Mouse (Mus musculus): ENCODE results near the gene Jam3.
A peak's percentile ranks its signal among the peaks of the same experiment; 100 is the strongest.
"Not testable (repeated sequence)": the region's sequence is repeated elsewhere in the genome, so short reads cannot be mapped to it uniquely, and the experiment has no call there.

Gene Jam3

GRCm38 (mm10) chr9:27170726-27171125, 15.5 kb upstream of the Jam3 start:
- no peak for DNase-seq (ENCODE audit: low read depth, low spot score)

DNA sequence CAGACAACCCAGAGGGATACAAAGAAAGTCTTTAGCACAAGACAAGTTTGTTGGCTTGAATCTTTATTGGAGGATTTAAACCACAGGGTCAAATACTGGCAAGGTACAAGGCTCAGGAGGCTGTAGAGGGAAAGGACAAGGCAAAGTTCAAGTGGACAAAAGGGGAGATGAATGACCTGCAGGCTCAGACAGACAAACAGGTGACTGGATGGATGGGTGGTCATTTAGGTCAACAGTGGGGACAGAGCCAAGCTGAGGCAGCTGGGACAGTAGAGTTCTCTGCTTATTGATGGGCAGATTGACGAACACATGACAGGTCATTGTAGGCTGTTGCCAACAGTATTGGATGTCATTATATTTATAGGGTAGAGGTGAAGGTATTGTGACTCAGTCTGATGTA, 11.8 kb upstream of the Jam3 start:
- no peak for DNase-seq (ENCODE audit: low read depth, low spot score)

DNA sequence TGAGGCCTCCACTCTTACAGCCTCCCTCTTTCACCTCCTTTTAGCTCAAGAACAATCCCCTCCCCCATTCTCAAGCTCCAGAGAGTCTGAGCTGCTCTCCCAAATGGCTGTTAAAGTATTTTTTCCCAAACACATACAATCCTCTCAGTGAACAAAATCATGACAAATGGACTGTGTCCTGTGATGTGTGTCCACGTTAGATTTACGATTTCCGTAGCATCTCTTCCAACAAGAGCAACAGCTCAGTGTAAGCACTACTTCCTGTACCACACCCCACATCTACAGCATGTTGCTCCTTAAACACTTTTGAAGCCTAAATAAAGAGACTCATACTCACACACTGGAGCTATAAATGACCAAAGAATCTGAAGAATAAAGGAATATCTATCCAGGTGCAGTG, 10.4 kb upstream of the Jam3 start:
- DNase-seq (ENCODE audit: low read depth, low spot score): no peak

GRCm38 (mm10) chr9:27164957-27165356, 9.7 kb upstream of the Jam3 start:
- no peak for DNase-seq (ENCODE audit: low read depth, low spot score)

DNA sequence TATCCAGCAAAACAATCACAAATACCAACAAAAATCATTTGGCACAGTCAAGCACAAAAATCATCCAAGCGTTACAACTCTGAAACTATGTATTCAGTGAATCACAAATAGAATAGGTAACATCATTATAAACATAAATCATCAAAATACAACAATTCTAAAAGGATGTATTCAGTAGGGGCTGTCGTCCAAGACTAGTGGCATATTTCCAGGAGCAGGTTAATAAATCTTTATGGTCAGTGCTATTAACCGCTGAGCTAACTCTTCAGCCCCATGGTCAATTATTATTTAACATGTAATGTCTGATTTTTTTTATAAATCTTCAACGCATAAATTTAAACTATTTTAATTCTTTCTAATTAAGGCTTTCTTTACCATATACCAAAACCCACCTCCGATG, 8.4 kb upstream of the Jam3 start:
- not testable (repeated sequence) for DNase-seq (ENCODE audit: low read depth, low spot score)

DNA sequence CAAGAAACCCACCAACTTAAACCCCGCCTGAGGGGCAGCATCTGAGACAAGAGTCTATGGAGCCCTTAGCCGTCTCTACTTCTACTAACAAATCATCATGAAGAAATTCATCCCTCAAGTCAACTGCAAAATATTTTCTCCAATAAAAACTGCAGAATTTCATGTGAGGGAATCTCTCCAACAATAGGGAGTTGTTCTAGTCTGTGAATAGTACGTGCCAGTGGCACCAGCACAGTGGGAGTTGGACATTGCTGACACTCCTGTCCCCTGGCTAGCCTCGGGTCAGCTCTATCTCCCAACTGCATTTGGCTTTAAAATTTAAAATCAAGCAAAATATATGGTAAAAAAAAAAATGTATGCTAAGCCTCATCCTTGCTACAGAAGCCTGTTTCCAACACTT, 1.4 kb downstream of the Jam3 start:
- no peak for DNase-seq (ENCODE audit: low read depth, low spot score)

DNA sequence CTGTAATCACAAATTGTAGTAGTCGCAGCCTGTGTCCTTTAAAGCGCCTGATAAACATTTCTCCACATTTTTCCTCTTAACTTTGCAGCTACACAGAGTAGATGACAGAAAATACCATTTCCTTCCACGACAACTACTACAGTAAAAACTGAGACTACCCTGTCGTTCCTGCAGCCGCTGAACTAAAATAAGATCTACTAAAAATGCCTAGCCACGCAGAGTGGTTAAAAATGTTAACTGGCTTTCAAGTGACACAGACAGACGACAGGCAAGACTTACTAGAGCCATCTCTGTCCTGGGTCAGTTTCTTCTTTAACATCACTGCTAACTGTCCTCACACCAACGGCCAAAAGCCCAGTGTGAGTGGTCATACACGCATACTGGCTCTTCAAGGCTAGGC, 5.4 kb downstream of the Jam3 start:
- DNase-seq (ENCODE audit: low read depth, low spot score): no peak

GRCm38 (mm10) chr9:27148631-27149471, 6.4 kb downstream of the Jam3 start:
- DNase-seq (ENCODE audit: low read depth, low spot score): no peak

DNA sequence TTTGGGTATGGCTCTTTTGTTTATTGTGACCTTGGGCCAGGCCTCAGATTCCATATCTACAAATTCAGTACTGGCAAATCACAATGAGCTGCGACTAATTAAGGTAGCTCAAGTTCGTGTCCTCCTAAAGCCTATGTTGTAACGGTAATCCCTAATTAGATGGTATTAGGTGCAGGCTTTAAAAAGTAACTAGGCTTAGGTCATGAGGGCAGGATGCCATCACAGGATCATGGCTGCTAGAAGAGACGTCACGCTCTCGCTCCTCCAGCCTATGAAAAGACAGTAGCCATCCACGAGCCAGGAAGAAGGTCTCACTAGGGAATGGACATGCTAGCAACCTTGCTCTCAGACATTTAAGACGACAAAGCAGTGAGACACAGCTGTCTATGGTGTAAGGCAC, 7.3 kb downstream of the Jam3 start:
- no peak for DNase-seq (ENCODE audit: low read depth, low spot score)

- no peak for DNase-seq (ENCODE audit: low read depth, low spot score)
Observed at GRCm38 (mm10) chr9:27146826-27147225, 8.4 kb downstream of the Jam3 start.

DNA sequence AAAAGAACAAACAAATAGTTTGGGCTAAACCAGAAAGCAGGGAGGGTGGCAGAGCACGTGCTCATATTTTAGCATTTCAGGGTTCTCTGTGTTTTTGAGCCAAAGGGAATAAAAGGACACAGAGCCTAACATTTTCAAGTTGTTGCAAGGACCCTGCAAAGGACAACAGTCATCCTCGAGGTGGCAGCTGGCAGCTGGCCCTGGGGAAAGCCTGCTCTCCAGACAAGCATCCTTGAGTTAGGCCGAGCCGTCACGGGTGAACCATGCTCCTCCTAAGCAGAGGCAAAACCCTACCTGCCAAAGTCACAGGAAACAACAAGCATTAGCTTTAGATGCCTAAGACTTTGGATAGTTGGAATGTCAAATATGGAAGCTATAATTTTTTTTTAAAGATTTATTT, 10.2 kb downstream of the Jam3 start:
- no peak for DNase-seq (ENCODE audit: low read depth, low spot score)

GRCm38 (mm10) chr9:27144271-27144840, 10.9 kb downstream of the Jam3 start:
- DNase-seq (ENCODE audit: low read depth, low spot score): no peak

GRCm38 (mm10) chr9:27140432-27141065, 14.7 kb downstream of the Jam3 start:
- no peak for DNase-seq (ENCODE audit: low read depth, low spot score)

GRCm38 (mm10) chr9:27136651-27137050, 18.6 kb downstream of the Jam3 start:
- DNase-seq (ENCODE audit: low read depth, low spot score): no peak

GRCm38 (mm10) chr9:27135372-27135771, 19.8 kb downstream of the Jam3 start:
- DNase-seq (ENCODE audit: low read depth, low spot score): no peak

DNA sequence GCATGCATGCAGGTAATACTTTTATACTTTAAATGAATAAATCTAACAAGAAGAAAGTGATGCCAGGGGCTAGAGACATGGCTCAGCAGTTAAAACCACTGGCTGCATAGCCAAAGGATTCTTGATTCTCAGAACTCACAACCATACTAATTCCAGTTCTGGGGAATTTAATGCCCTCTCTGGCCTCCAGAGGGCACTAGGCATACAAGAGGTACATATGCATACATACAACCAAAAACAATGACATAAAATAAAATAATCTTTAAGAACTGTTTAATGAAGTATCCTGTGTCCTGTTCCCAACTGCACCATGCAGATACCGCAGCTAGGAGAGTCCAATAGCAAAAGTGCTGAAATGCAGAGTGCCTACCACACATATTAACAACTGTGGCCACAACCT, 20.8 kb downstream of the Jam3 start:
- DNase-seq (ENCODE audit: low read depth, low spot score): peak; percentile 12

GRCm38 (mm10) chr9:27128629-27129028, 26.6 kb downstream of the Jam3 start:
- DNase-seq (ENCODE audit: low read depth, low spot score): no peak

GRCm38 (mm10) chr9:27126543-27126942, 28.7 kb downstream of the Jam3 start:
- DNase-seq (ENCODE audit: low read depth, low spot score): no peak

GRCm38 (mm10) chr9:27125450-27125849, 29.8 kb downstream of the Jam3 start:
- DNase-seq (ENCODE audit: low read depth, low spot score): no peak

DNA sequence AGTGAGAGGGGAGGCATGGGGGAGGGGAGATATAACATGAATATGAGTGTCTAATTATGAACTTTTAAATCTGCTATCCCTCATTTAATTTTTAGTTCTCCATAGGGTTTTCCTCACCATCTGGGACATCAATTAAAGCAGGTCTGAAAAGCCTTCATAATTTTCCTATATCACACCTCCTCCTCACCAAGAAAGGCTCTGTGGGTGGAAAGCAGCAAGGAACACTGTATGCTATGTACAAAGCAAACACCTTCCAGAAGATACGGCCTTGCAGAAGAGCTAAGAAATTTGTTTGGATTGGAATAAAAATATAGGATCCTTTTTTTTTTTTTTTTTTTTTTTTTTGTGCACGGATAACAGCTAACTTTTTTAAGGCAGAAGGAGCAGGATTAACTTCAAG, 31.3 kb downstream of the Jam3 start:
- no peak for DNase-seq (ENCODE audit: low read depth, low spot score)

- no peak for DNase-seq (ENCODE audit: low read depth, low spot score)
Observed at GRCm38 (mm10) chr9:27122963-27123362, 32.3 kb downstream of the Jam3 start.

- no peak for DNase-seq (ENCODE audit: low read depth, low spot score)
Observed at GRCm38 (mm10) chr9:27122076-27122475, 33.1 kb downstream of the Jam3 start.

GRCm38 (mm10) chr9:27121254-27121653, 34.0 kb downstream of the Jam3 start:
- DNase-seq (ENCODE audit: low read depth, low spot score): no peak
